Mouse (Mus musculus): ENCODE data around the gene Srp14.
A peak's percentile ranks its signal among the peaks of the same experiment; 100 is the strongest.

The Srp14 gene

GRCm38 (mm10) chr2:118490241-118491091, 11.0 kb upstream of the Srp14 start:
- DNase-seq (ENCODE audit: low spot score) = peak; percentile 70

DNA sequence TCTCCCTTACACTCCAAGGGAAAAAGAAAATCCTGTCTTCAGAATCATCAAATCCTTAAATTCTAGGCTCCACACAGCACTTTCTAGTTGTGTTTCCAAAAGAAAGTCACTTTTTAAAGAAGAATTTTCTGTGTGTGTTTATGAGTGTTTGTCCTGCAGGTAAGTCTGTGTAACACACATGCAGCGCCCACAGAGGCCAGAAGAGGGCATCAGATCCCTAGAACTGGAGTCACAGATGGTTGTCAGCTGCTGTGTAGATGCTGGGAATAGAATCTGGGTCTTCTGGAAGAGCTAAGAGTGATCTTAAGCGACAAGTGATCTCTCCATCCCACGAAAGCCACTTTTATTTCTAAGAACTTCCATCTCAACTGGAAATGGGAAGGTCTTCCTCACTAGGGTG, 8.3 kb upstream of the Srp14 start:
- DNase-seq (ENCODE audit: low spot score) = peak; percentile 26

DNA sequence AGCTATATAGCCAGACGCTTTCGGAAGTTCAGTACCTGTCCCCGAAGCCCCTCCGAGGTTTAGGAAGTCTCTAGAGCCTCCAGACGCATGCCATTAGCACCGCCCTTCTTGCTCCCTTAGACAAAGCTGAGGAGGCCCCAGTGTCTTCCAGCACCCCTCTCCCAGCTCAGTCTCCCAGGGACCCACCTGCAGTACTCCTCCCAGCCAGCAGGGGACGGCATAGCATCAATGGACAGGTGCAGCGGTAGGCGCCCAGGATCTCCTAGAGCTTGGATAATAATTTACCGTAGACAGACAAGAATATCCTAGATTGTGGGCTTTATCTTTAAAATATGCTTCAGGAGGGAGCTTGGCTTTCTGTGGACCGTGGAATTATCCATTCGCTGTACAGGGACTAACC, 7.4 kb upstream of the Srp14 start:
- peak; percentile 68 for DNase-seq (ENCODE audit: low spot score)

GRCm38 (mm10) chr2:118485415-118485814, 5.9 kb upstream of the Srp14 start:
- DNase-seq (ENCODE audit: low spot score) = no peak

GRCm38 (mm10) chr2:118484386-118484898, 4.9 kb upstream of the Srp14 start:
- DNase-seq (ENCODE audit: low spot score) = no peak

- no peak for DNase-seq (ENCODE audit: low spot score)
These were observed 3.5 kb upstream of the Srp14 start for GRCm38 (mm10) chr2:118483032-118483431.

DNA sequence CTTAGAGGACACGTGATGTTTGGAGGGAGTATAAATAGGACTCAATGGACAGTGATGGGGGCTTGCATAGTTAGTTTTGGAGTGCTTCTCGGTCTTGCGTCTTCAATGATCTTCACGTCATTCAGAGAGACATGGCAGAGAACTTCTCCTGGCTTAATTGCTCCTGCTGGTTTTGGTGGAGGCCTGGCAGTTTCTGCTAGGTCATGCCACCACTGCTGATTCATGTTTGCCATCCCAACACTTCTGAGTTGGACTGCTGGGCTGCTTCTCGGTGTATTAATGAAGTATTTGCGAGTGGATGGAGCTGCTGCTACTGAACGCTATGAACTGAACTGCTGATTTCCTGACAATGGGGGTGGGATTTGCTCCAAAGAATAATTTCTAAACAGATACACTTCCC, 1.4 kb upstream of the Srp14 start:
- no peak for DNase-seq (ENCODE audit: low spot score)

- DNase-seq (ENCODE audit: low spot score) = peak; percentile 23
These were observed 520 bp downstream of the Srp14 start for GRCm38 (mm10) chr2:118478833-118479549.

DNA sequence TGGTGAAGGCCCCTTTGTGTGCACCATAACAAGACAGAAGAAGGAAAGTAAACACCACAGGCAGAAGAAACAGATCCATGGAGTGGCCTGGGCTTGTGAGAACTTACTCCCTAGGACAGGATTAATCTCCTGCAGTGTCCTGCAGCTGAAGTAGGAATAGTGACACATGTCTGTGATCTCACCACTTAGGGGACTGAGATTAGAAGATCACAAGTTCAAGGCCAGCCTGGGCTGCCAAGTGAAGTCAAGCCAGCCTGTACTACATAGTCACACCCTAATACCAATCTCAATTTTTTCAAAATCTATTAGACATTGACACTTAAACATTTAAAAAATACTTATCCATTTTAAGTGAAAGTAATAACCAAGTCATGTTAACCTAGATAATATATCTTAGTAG, 11.2 kb downstream of the Srp14 start:
- DNase-seq (ENCODE audit: low spot score) = no peak

- no peak for DNase-seq (ENCODE audit: low spot score)
These were observed 12.9 kb downstream of the Srp14 start for GRCm38 (mm10) chr2:118466601-118467000.

- DNase-seq (ENCODE audit: low spot score) = no peak
These were observed 13.6 kb downstream of the Srp14 start for GRCm38 (mm10) chr2:118465894-118466293.

GRCm38 (mm10) chr2:118464450-118464849, 15.1 kb downstream of the Srp14 start:
- no peak for DNase-seq (ENCODE audit: low spot score)

DNA sequence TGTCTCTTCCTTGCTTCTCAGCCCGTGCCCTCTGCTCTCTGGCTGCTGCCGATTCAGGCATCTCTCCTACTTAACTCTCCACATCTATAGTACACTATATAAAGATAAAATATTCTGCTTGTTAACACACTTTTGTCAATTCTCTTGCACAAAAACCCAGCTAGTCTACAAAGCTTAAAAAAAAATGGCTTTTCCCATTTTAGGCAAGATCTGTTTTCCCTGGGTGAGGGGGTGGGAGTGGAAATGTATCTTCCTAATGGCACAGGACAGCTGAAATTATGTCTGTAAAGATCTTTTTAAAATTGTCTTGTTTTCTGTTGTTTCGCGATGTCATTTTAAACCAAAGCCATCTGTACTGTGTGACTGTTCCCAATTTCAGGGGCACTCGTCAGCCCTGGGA, 16.0 kb downstream of the Srp14 start:
- no peak for DNase-seq (ENCODE audit: low spot score)

- DNase-seq (ENCODE audit: low spot score) = no peak
These were observed 17.9 kb downstream of the Srp14 start for GRCm38 (mm10) chr2:118461480-118462165.

DNA sequence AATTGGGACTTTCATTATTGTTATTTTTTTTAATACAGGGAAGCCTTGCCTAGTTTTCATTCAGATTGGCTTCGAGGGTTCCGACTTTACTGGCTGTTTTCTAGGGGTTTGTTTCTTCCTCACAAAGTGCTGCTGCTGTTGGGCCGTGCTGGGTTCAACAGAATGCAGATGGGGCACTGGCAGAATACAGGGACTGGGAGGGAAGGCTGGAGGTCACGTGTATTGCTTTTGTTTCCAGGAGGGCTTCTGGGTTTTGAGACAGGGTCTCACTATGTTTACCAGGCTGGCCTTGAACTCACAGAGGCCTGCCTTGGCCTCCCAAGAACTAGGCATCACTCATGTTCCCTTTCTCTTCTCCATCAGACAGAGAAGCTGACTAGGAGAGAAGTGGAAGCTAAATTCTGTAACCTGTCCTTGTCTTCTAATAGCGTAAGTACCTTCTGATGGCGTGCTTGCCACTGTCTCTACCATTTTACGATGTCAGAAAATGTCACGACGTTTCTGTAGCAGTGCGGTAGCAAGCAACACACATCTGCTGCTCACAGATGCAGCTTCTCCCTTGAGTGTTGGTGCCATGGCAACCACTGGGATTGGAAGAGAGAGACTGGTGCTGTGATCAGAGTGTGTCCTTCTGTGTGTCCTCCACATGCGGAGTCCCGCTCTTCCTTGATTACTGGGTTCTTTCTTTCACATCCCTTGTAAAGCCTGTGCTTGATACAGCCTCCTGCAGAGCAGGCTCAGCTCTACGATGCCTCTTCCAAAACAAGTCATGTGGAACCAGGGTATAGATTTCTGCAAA, 21.8 kb downstream of the Srp14 start:
- DNase-seq (ENCODE audit: low spot score) = no peak

GRCm38 (mm10) chr2:118457029-118457428, 22.5 kb downstream of the Srp14 start:
- DNase-seq (ENCODE audit: low spot score) = no peak

GRCm38 (mm10) chr2:118451056-118451455, 28.5 kb downstream of the Srp14 start:
- DNase-seq (ENCODE audit: low spot score) = no peak

DNA sequence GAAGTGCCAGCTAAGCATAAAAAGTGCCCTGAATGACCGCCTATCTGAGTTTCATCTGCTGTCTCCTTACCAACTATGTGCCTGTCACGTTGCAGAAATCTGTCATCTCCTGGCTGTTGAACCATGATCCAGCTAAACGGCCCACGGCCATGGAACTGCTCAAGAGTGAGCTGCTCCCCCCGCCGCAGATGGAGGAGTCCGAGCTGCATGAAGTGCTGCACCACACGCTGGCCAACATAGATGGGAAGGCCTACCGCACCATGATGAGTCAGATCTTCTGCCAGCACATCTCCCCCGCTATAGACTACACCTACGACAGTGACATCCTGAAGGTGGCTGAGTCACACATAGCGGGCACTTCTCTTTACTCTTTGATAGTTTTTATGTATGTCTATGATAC, 31.3 kb downstream of the Srp14 start:
- no peak for DNase-seq (ENCODE audit: low spot score)

GRCm38 (mm10) chr2:118445696-118446674, 33.5 kb downstream of the Srp14 start:
- DNase-seq (ENCODE audit: low spot score) = peak; percentile 51

DNA sequence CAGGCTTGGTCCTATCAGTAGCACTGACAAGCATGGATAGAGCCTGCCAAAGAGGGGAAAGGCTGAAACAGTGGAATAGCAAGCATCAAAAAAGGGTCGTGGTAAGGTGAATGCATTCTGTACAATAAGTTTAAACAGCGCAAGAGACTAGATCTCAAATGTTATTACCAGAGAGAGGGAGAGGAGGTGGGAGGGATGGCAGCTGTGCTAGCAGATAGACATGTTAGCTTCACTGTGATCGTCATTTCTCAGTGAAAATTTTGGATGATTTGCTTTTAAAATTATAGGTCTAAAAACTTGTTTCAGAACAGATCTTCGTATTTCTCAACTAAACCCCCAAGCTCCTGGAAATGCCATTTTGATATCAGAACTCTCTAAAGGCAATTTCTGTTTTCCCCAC, 36.8 kb downstream of the Srp14 start:
- DNase-seq (ENCODE audit: low spot score) = no peak

- DNase-seq (ENCODE audit: low spot score) = no peak
These were observed 37.3 kb downstream of the Srp14 start for GRCm38 (mm10) chr2:118442172-118442571.
